Mouse (Mus musculus): ENCODE measurements around the gene Eif2ak3.

GRCm38 (mm10) chr6:70813921-70814628, 30.2 kb upstream of the Eif2ak3 start:
- TF ChIP-seq CTCF (IDR thresholded peaks at IDR 0.05; ENCODE audit: extremely low read depth, insufficient read length, insufficient replicate concordance, low read depth, low read length) (no peak), POLR2A (IDR thresholded peaks at IDR 0.05; ENCODE audit: low read depth, low read length) (no peak; the same call in 1 of the 2 replicates)
